Mouse (Mus musculus) ES-E14 (cell line): ENCODE data around the gene Olfr65. TPM values are rescaled to one million over a fixed set of nuclear protein-coding genes. Genes with fewer than 3 reads are reported as not detected.

Experiments used
- DNase-seq: peaks from one replicate; pipeline ENCODE4 v3.0.0-alpha.2; 2013; ENCODE audit warnings: low read depth, low spot score
- H3K27ac ChIP-seq: 2 replicates; pipeline ENCODE4 v1.5.1; 2012; ENCODE audit warnings: low read depth, mild to moderate bottlenecking, low read length, moderate library complexity, mixed read lengths; ENCODE audit not compliant: poor library complexity, insufficient read depth, severe bottlenecking
- H3K36me3 ChIP-seq: 2 replicates; pipeline ENCODE4 v1.6.1; 2012; ENCODE audit warnings: mild to moderate bottlenecking, low read length, moderate library complexity, mixed read lengths; ENCODE audit not compliant: control insufficient read depth, poor library complexity, insufficient read depth, severe bottlenecking
- H3K4me1 ChIP-seq, 2 experiments: fragments of 150-350 bp in 1 of 2; sonication (generic) in 1 of 2; 2 replicates each; pipeline ENCODE4 v1.6.1; 2012; ENCODE audit warnings: low read length in 2 of 2, mild to moderate bottlenecking in 1 of 2, mixed read lengths in 1 of 2; ENCODE audit not compliant: control insufficient read depth in 2 of 2, insufficient read depth in 2 of 2, poor library complexity in 1 of 2
- H3K4me3 ChIP-seq, 2 experiments: fragments of 150-350 bp in 1 of 2; sonication (generic) in 1 of 2; 2 replicates each; pipeline ENCODE4 v1.5.1; 2012; ENCODE audit warnings: low read length in 2 of 2, low read depth in 1 of 2, mild to moderate bottlenecking in 1 of 2, mixed read lengths in 1 of 2; ENCODE audit not compliant: insufficient read depth in 1 of 2, poor library complexity in 1 of 2, severe bottlenecking in 1 of 2
- H3K9ac ChIP-seq: 2 replicates; pipeline ENCODE4 v1.6.1; 2012; ENCODE audit warnings: low read depth, mild to moderate bottlenecking, low read length, mixed read lengths; ENCODE audit not compliant: poor library complexity, insufficient read depth, severe bottlenecking
- H3K9me3 ChIP-seq: fragments of 150-350 bp; sonication (generic); 2 replicates; pipeline ENCODE4 v1.6.1; 2012; ENCODE audit warnings: low read depth, mild to moderate bottlenecking, low read length; ENCODE audit not compliant: control insufficient read depth, insufficient read depth
- CHD2 ChIP-seq: IDR thresholded peaks from 2 replicates; pipeline ENCODE4 v1.6.1; 2014; ENCODE audit warnings: mild to moderate bottlenecking, low read depth, low read length, inconsistent platforms
- HCFC1 ChIP-seq: IDR thresholded peaks from 2 replicates; pipeline ENCODE4 v1.6.1; 2012; ENCODE audit warnings: low read length, inconsistent platforms, borderline replicate concordance; ENCODE audit not compliant: insufficient read depth
- MAFK ChIP-seq: IDR thresholded peaks from 2 replicates; pipeline ENCODE4 v1.6.1; 2014; ENCODE audit warnings: mild to moderate bottlenecking, low read depth, low read length, inconsistent platforms; ENCODE audit not compliant: insufficient read depth
- ZC3H11A ChIP-seq: IDR thresholded peaks from 2 replicates; pipeline ENCODE4 v1.6.1; 2012; ENCODE audit warnings: low read depth, mild to moderate bottlenecking, inconsistent platforms, low read length, borderline replicate concordance
- ZNF384 ChIP-seq: IDR thresholded peaks from 2 replicates; pipeline ENCODE4 v1.6.1; 2012; ENCODE audit warnings: low read depth, low read length, inconsistent platforms
- in situ Hi-C, 2 experiments: fragments of 600-800 bp; cut with MboI; formaldehyde crosslinking; loops; one replicate each; pipeline ENCODE4 v1.15.1; 2025; ENCODE audit warnings: low sequenced_read_pairs in 2 of 2, inconsistent platforms in 1 of 2; ENCODE audit not compliant: unreplicated experiment in 2 of 2
- total RNA-seq: library from RNA; depleted of rRNA; stranded (reverse); fragments of 300-350 nt; gene quantifications from 2 replicates; pipeline ENCODE4 v1.2.3, GENCODE M21; 2012

The Olfr65 gene
- total RNA-seq, 1 experiment: not detected

GRCm38 (mm10) chr7:103886152-103886551, 17.1 kb upstream of the Olfr65 start, which contains the start of gene Olfr66:
TSS of gene Olfr66 (minus strand) at chr7:103886252.
- no peak for DNase-seq
- Histone ChIP-seq H3K9ac (no peak within 1 kb of the TSS), H3K4me1 (no peaks in the 10 kb centered on the region), H3K27ac (no peak within 1 kb of the TSS), H3K4me3 (no peak within 1 kb of the TSS), H3K36me3 (no peaks in the 10 kb centered on the region), H3K9me3 (no peaks in the 10 kb centered on the region)
- in situ Hi-C loops: no loop called here
- TF ChIP-seq HCFC1 (no peak), ZC3H11A (no peak), ZNF384 (no peak), MAFK (no peak), CHD2 (no peak)

- no peak for DNase-seq
- TF ChIP-seq MAFK (no peak), ZNF384 (no peak), CHD2 (no peak), ZC3H11A (no peak), HCFC1 (no peak)
- Histone ChIP-seq H3K4me1 (no peaks in the 10 kb centered on the region), H3K9ac (no peak within 1 kb of the TSS), H3K4me3 (no peak within 1 kb of the TSS), H3K36me3 (no peaks in the 10 kb centered on the region), H3K27ac (no peak within 1 kb of the TSS), H3K9me3 (no peaks in the 10 kb centered on the region)
- in situ Hi-C loops: no loop called here
These were observed 8.9 kb upstream of the Olfr65 start, which contains the start of gene Olfr64 for GRCm38 (mm10) chr7:103894385-103894784. TSS of gene Olfr64 (minus strand) at chr7:103894485.

- in situ Hi-C loops: no loop called here
- Histone ChIP-seq H3K9ac (no peak overlapping the region), H3K9me3 (no peaks in the 10 kb centered on the region), H3K36me3 (no peaks in the 10 kb centered on the region), H3K27ac (no peak overlapping the region), H3K4me1 (no peaks in the 10 kb centered on the region), H3K4me3 (no peak overlapping the region)
- DNase-seq: no peak
- TF ChIP-seq CHD2: no peak
- no peak for TF ChIP-seq ZNF384
- no peak for TF ChIP-seq ZC3H11A
These were observed 6.8 kb downstream of the Olfr65 start for GRCm38 (mm10) chr7:103910047-103910446.

GRCm38 (mm10) chr7:103912969-103913511, 9.8 kb downstream of the Olfr65 start:
- Histone ChIP-seq H3K9ac (no peak overlapping the region), H3K27ac (no peak overlapping the region), H3K4me3 (no peak overlapping the region), H3K9me3 (no peaks in the 10 kb centered on the region), H3K4me1 (no peaks in the 10 kb centered on the region), H3K36me3 (no peaks in the 10 kb centered on the region)
- no peak for TF ChIP-seq ZC3H11A
- TF ChIP-seq MAFK: no peak
- no peak for TF ChIP-seq ZNF384
- TF ChIP-seq HCFC1: no peak
- no peak for TF ChIP-seq CHD2
- peak; percentile 36 for DNase-seq
- in situ Hi-C loops: no loop called here

- Histone ChIP-seq H3K9ac (no peak overlapping the region), H3K4me3 (no peak overlapping the region), H3K9me3 (no peaks in the 10 kb centered on the region), H3K27ac (no peak overlapping the region), H3K4me1 (no peaks in the 10 kb centered on the region), H3K36me3 (no peaks in the 10 kb centered on the region)
- no peak for TF ChIP-seq ZNF384
- TF ChIP-seq CHD2: no peak
- TF ChIP-seq MAFK: no peak
- TF ChIP-seq HCFC1: no peak
- no peak for TF ChIP-seq ZC3H11A
- in situ Hi-C loops: no loop called here
- DNase-seq: no peak
These were observed 12.1 kb downstream of the Olfr65 start for GRCm38 (mm10) chr7:103915338-103915737.
